Mouse (Mus musculus) urinary bladder, adult 18-20 months (tissue): ENCODE measurements around the gene Olfr1009.
"Not testable (repeated sequence)": the region's sequence is repeated elsewhere in the genome, so short reads cannot be mapped to it uniquely, and the experiment has no call there.

Experiments
- DNase-seq, 2 experiments: peaks; one replicate each; pipeline ENCODE4 v3.0.0; 2022; ENCODE audit warnings: low spot score in 2 of 2, mixed read lengths in 2 of 2

Olfr1009 gene

GRCm38 (mm10) chr2:85715119-85715518, at the start of gene Olfr1009:
Gene Olfr1009, plus strand, starts transcription at chr2:85715419.
- DNase-seq, result no peak

- no peak for DNase-seq
These were observed 36.6 kb upstream of the Olfr1009 start, which contains the start of gene Olfr1006 for GRCm38 (mm10) chr2:85678667-85679066. Gene Olfr1006, minus strand, starts transcription at chr2:85678767.

GRCm38 (mm10) chr2:85689131-85689530, 26.1 kb upstream of the Olfr1009 start, which contains the start of gene Olfr1008:
Gene Olfr1008, plus strand, starts transcription at chr2:85689431.
- DNase-seq, result no peak

- DNase-seq, result not testable (repeated sequence)
These were observed 4.5 kb upstream of the Olfr1009 start for GRCm38 (mm10) chr2:85710680-85711079.

- no peak for DNase-seq
These were observed 4.1 kb upstream of the Olfr1009 start for GRCm38 (mm10) chr2:85711159-85711558.

GRCm38 (mm10) chr2:85725793-85726192, 10.6 kb downstream of the Olfr1009 start:
- no peak for DNase-seq

GRCm38 (mm10) chr2:85753822-85754221, 38.6 kb downstream of the Olfr1009 start:
- no peak for DNase-seq

GRCm38 (mm10) chr2:85762666-85763065, 47.4 kb downstream of the Olfr1009 start, which contains the start of gene Olfr1012:
Gene Olfr1012, minus strand, starts transcription at chr2:85762766.
- DNase-seq, result no peak

- DNase-seq, result no peak
These were observed 51.6 kb downstream of the Olfr1009 start, which contains the start of gene Olfr1013 for GRCm38 (mm10) chr2:85766798-85767197. Gene Olfr1013, plus strand, starts transcription at chr2:85767098.

GRCm38 (mm10) chr2:85772413-85772812, 57.2 kb downstream of the Olfr1009 start, which contains the start of gene Olfr1014:
Gene Olfr1014, plus strand, starts transcription at chr2:85772713.
- no peak for DNase-seq
